Mouse (Mus musculus) heart, adult 2 months (tissue): ENCODE measurements around the gene E330009J07Rik. TPM values are rescaled to one million over a fixed set of nuclear protein-coding genes. Genes with fewer than 3 reads are reported as not detected.

Experiments used
- DNase-seq, 2 experiments: peaks; one replicate each; pipeline ENCODE4 v3.0.0; 2021
- H3K27ac ChIP-seq: fragments of 200-600 bp; 2 replicates; pipeline ENCODE4 v1.8.1; 2022
- H3K27me3 ChIP-seq: fragments of 200-500 bp; 2 replicates; pipeline ENCODE4 v1.6.1; 2012; ENCODE audit warnings: mild to moderate bottlenecking, low read length, inconsistent platforms, mixed read lengths; ENCODE audit not compliant: control insufficient read depth, insufficient read depth
- H3K36me3 ChIP-seq: fragments of 200-500 bp; 2 replicates; pipeline ENCODE4 v1.6.1; 2012; ENCODE audit warnings: low read length, inconsistent platforms; ENCODE audit not compliant: control insufficient read depth, insufficient read depth
- H3K4me1 ChIP-seq: fragments of 200-500 bp; 2 replicates; pipeline ENCODE4 v1.6.1; 2011; ENCODE audit warnings: low read length; ENCODE audit not compliant: control insufficient read depth, insufficient read depth
- H3K4me3 ChIP-seq: fragments of 200-600 bp; 2 replicates; pipeline ENCODE4 v1.8.1; 2022
- H3K79me2 ChIP-seq: fragments of 200-500 bp; replicated peaks from 2 replicates; pipeline ENCODE4 v1.6.1; 2012; ENCODE audit warnings: mild to moderate bottlenecking, inconsistent platforms, low read length, moderate library complexity, mixed read lengths; ENCODE audit not compliant: control insufficient read depth, insufficient read depth
- H3K9ac ChIP-seq: fragments of 200-500 bp; 2 replicates; pipeline ENCODE4 v1.6.1; 2012; ENCODE audit warnings: low read depth, mild to moderate bottlenecking, control low read depth, inconsistent platforms, low read length, mixed read lengths
- CTCF ChIP-seq: fragments of 200-600 bp; IDR thresholded peaks from 2 replicates; pipeline ENCODE4 v1.8.1; 2022; ENCODE audit warnings: antibody characterized with exemption, mild to moderate bottlenecking, moderate library complexity
- EP300 ChIP-seq: fragments of 200-500 bp; IDR thresholded peaks from 2 replicates; pipeline ENCODE4 v1.6.1; 2011; ENCODE audit warnings: low read depth, low read length, control low read depth; ENCODE audit not compliant: insufficient read depth
- POLR2A ChIP-seq: fragments of 200-500 bp; IDR thresholded peaks from 2 replicates; pipeline ENCODE4 v1.6.1; 2011; ENCODE audit warnings: mild to moderate bottlenecking, low read depth, low read length, control low read depth; ENCODE audit not compliant: insufficient read depth
- WGBS: fragments of 180-500 bp; shearing (Covaris S2); methylation state at CpG from one replicate; pipeline ENCODE4 v1.1.7; 2018; 5-methylcytosine and 5-hydroxymethylcytosine counted together
- intact Hi-C: fragments of 180-260 bp; cut with DNase I; formaldehyde crosslinking; loops from one replicate; pipeline ENCODE4 v1.15.1; 2025
- long read RNA-seq: library from polyadenylated mRNA; stranded (forward); transcript quantifications from one replicate; pipeline ENCODE4 v2.0.0, GENCODE M21; 2021
- polyA plus RNA-seq: library from polyadenylated mRNA; depleted of rRNA; stranded (reverse); fragments of >200 nt; gene quantifications from 2 replicates; pipeline ENCODE4 v1.2.3, GENCODE M21; 2012; rRNA removed
- total RNA-seq, 2 experiments: library from RNA; stranded (reverse); gene quantifications; 2 replicates each; pipeline ENCODE4 v1.2.3; 2021

Gene E330009J07Rik
- total RNA-seq (1 to 10 TPM; 2.5 to 4.5 TPM), polyA plus RNA-seq (1.7 and 3.5 TPM in 2 replicates)
- long read RNA-seq, full-length matches to known transcripts: 2 of 2 reads
- long read RNA-seq, partial matches to known transcripts: 0 of 2 reads
- long read RNA-seq, other reads (novel, unspliced or antisense): 0 of 2 reads

DNA sequence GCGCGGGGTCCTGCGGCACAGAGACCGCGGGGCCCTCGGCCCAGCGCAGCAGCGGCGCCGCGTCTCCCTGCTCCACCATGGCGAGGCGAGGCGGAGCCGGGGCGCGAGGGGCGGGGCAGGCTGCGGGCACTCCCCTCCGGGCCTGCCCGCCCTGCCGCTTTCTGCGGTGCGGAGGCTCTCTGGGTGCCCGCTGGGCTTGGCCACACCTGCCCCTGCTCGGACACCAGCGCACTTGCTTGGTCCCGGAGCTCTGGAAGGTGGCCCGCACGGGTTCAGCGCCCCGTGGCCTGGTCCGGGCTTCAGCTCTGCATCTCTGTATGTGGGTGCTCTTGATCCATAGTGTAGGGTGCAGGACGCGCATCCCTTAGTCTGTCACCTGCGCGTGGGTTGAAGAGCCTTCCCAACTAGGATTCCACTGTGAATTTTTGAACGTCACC is at the start of gene E330009J07Rik:
TSS of gene E330009J07Rik (minus strand) at position 89 of the 437 bp plus-strand sequence.
- H3K9ac ChIP-seq: peak within 1 kb of the TSS; percentile 90
- no peaks in the 10 kb centered on the region; the same call in 1 of the 2 replicates for H3K27me3 ChIP-seq
- TF ChIP-seq EP300: no peak
- TF ChIP-seq CTCF: no peak
- TF ChIP-seq POLR2A: no peak
- H3K36me3 ChIP-seq: no peaks in the 10 kb centered on the region
- DNase-seq: peak; percentile 88 to 92
- peak within 1 kb of the TSS; percentile 57 for H3K27ac ChIP-seq
- intact Hi-C loops: no loop called here
- no peaks in the 10 kb centered on the region for H3K79me2 ChIP-seq
- H3K4me1 ChIP-seq: no peaks in the 10 kb centered on the region
- peak within 1 kb of the TSS; percentile 98 for H3K4me3 ChIP-seq
- WGBS: under 1% methylated on average over 38 of the region's 38 CpGs

- no peaks in the 10 kb centered on the region for H3K27me3 ChIP-seq
- H3K4me3 ChIP-seq: no peak overlapping the region
- H3K4me1 ChIP-seq: no peaks in the 10 kb centered on the region
- no peaks in the 10 kb centered on the region for H3K79me2 ChIP-seq
- intact Hi-C loops: no loop called here
- TF ChIP-seq EP300: no peak
- WGBS: 90% methylated on average over 5 of the region's 5 CpGs
- no peak for DNase-seq
- H3K36me3 ChIP-seq: no peaks in the 10 kb centered on the region; the same call in none of the 2 replicates
- no peak overlapping the region for H3K9ac ChIP-seq
- H3K27ac ChIP-seq: no peak overlapping the region
Observed at GRCm38 (mm10) chr6:40482318-40482717, 46.4 kb upstream of the E330009J07Rik start.

DNA sequence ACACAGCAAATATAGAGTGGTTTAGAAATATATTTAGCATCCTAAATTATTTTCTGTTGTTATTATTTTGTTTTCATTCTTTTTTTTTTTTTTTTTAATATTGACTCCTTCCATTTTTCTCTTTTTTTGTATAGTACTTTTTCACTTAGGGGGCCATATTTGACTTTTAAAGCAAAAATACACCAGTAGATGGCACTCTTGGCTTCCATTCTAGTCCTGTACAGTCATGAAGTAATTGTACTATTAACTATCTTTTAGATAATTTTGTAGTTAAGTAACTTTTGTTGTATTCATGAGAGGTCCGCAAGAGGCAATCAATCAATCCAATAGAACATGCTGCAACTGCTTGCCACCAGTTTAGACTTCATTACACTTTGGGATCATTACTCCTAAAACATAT is 43.8 kb upstream of the E330009J07Rik start:
- WGBS: 79% methylated on average over 1 of the region's 1 CpGs
- Histone ChIP-seq H3K27me3 (no peaks in the 10 kb centered on the region), H3K79me2 (no peaks in the 10 kb centered on the region; the same call in 1 of the 2 replicates), H3K27ac (no peak overlapping the region), H3K9ac (no peak overlapping the region), H3K36me3 (peaks cover 17% of the 10 kb centered on the region), H3K4me1 (no peaks in the 10 kb centered on the region), H3K4me3 (no peak overlapping the region)
- TF ChIP-seq POLR2A: no peak
- peak; percentile 53 for TF ChIP-seq CTCF
- no peak for TF ChIP-seq EP300
- intact Hi-C loops: loop anchor here (2.0 kb wide), 1 partner anchor 209 kb away; no protein-coding TSS in a partner anchor
- no peak for DNase-seq

- H3K4me1 ChIP-seq: peaks cover 3% of the 10 kb centered on the region; the same call in 1 of the 2 replicates
- no peak overlapping the region for H3K4me3 ChIP-seq
- no peak overlapping the region for H3K9ac ChIP-seq
- intact Hi-C loops: no loop called here
- peaks cover 24% of the 10 kb centered on the region for H3K36me3 ChIP-seq
- no peaks in the 10 kb centered on the region; the same call in 1 of the 2 replicates for H3K79me2 ChIP-seq
- no peaks in the 10 kb centered on the region for H3K27me3 ChIP-seq
- DNase-seq: no peak
- WGBS: 80% methylated on average over 4 of the region's 4 CpGs
- no peak overlapping the region for H3K27ac ChIP-seq
- TF ChIP-seq CTCF (no peak), POLR2A (no peak), EP300 (no peak)
Observed at GRCm38 (mm10) chr6:40476132-40476531, 40.2 kb upstream of the E330009J07Rik start.

DNA sequence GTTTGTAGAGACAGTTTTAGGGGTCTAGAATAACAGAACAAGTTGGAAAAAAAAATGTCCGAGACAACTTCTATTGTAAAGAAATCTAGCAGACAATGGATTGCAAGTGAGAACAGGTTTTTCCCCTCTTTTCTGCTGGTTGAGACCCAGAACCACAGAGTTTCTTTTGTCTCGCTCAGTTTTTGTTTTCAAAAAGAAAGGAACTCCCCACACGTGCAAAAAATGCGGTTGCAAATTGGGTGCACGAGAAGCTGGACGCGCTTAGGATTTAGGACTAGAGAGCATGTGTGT is 35.7 kb upstream of the E330009J07Rik start:
- peak overlapping the region; percentile 91 for H3K27ac ChIP-seq
- H3K27me3 ChIP-seq: no peaks in the 10 kb centered on the region
- peak overlapping the region; percentile 95 for H3K9ac ChIP-seq
- H3K36me3 ChIP-seq: peaks cover 21% of the 10 kb centered on the region
- TF ChIP-seq EP300 (no peak), POLR2A (no peak), CTCF (no peak)
- peak overlapping the region; percentile 74 for H3K4me3 ChIP-seq
- WGBS: under 1% methylated on average over 7 of the region's 7 CpGs
- intact Hi-C loops: loop anchor here (1.0 to 2.0 kb wide), 2 partner anchors 37 to 146 kb away; partner anchors contain the start of gene Agk
- peaks cover 4% of the 10 kb centered on the region; the same call in 1 of the 2 replicates for H3K4me1 ChIP-seq
- no peak for DNase-seq
- H3K79me2 ChIP-seq: no peaks in the 10 kb centered on the region

DNA sequence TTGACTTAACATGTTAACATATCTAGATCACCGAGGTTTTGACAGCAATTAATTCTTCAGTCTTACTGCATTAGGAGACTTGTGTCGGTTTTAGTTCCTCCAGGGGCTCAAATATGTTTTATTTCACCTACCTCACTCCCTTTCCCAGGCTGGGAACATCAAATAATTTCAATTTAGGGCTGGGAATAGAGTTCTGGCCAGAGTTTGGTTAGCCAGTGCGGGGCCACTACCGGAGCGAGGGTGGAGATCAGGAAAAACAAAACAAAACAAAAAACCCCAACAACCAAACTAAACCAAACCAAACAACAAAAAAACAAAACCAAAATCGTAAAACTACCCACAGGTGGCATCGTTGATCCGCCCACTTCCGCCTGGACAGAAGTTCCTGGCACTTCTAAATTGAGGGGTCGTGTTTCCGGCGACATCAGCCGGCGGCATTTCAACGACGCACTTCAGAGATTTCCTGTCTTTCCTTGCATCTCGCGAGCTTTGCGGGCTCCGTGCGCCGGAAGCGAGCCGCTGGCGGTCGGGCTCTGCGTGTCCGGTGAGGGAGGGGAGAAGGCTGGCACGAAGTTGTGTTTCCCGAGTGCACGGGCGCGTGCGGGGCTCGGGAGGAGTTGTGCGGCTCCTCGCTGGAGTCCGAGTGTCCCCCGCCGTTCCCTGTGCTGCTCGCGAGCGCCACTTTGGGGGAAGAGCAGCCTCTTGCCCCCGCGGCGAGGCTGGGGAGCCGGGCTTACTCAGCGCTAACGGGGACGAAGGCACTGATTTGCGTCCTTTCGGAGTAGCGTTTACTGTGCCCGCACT is 35.2 kb upstream of the E330009J07Rik start, which contains the start of gene Ssbp1:
TSS of gene Ssbp1 (plus strand) at position 437 of the 804 bp plus-strand sequence.
- Histone ChIP-seq H3K79me2 (no peaks in the 10 kb centered on the region), H3K9ac (peak within 1 kb of the TSS; percentile 95), H3K4me1 (peaks cover 4% of the 10 kb centered on the region; the same call in 1 of the 2 replicates), H3K36me3 (peaks cover 19% of the 10 kb centered on the region), H3K27me3 (no peaks in the 10 kb centered on the region), H3K27ac (peak within 1 kb of the TSS; percentile 91), H3K4me3 (peak within 1 kb of the TSS; percentile 74)
- peak; percentile 91 to 93 for DNase-seq
- intact Hi-C loops: loop anchor here (1.0 to 2.0 kb wide), 2 partner anchors 36 to 146 kb away; partner anchors contain the start of gene Agk
- 1% methylated on average over 54 of the region's 54 CpGs for WGBS
- TF ChIP-seq POLR2A (peak; percentile 93), EP300 (peak; percentile 92), CTCF (peak; percentile 24; the same call in 1 of the 2 replicates)
